In genomic region chr3:117153011-117153473, GRCm38 (mm10) we compare ENCODE assay signal across 9 mouse cellular contexts.
DNase-seq lines count a peak whose midpoint lies in the region; ATAC-seq and TF ChIP-seq lines count a peak whose summit lies in the region.
"Had no signal": no experiment of that assay in that cellular context is flagged by ENCODE, and none has a peak within 500 bp of the region (broad histone marks: within the 10 kb centered on the region; RNA-seq: fewer than 3 reads in every experiment).

No protein-coding gene starts in this region.

- peak; percentile 49 for ATAC-seq in hindbrain, embryonic 13.5 days (ENCODE audit: low FRiP score)
- no peak for ATAC-seq in hindbrain, embryonic 11.5 days (ENCODE audit: low FRiP score)
- ATAC-seq in midbrain, embryonic 14.5 days (ENCODE audit: low FRiP score, low TSS enrichment) = no peak; the same call in 1 of the 2 replicates
- no peak for ATAC-seq in midbrain, embryonic 11.5 days (ENCODE audit: low FRiP score)
- ATAC-seq in stomach, postnatal 0 days (ENCODE audit: low FRiP score, low TSS enrichment) = no peak

- H3K27me3 ChIP-seq in hindbrain, embryonic 13.5 days = no peaks in the 10 kb centered on the region
- H3K27me3 ChIP-seq in hindbrain, embryonic 11.5 days (ENCODE audit: control insufficient read depth, insufficient read depth, low read length) = no peaks in the 10 kb centered on the region
- H3K27me3 ChIP-seq in midbrain, embryonic 14.5 days (ENCODE audit: control insufficient read depth, insufficient read depth, low read length) = no peaks in the 10 kb centered on the region
- H3K27me3 ChIP-seq in midbrain, embryonic 11.5 days (ENCODE audit: control insufficient read depth, insufficient read depth, low read length) = no peaks in the 10 kb centered on the region
- H3K27me3 ChIP-seq in stomach, postnatal 0 days (ENCODE audit: control insufficient read depth, insufficient read depth, low read length) = no peaks in the 10 kb centered on the region

- H3K9ac ChIP-seq in hindbrain, embryonic 13.5 days = no peak overlapping the region
- no peak overlapping the region for H3K9ac ChIP-seq in hindbrain, embryonic 11.5 days (ENCODE audit: low read depth, low read length)
- H3K9ac ChIP-seq in midbrain, embryonic 14.5 days (replicated peaks; ENCODE audit: low read length) = no peak overlapping the region
- no peak overlapping the region for H3K9ac ChIP-seq in midbrain, embryonic 11.5 days (ENCODE audit: low read length)
- no peak overlapping the region for H3K9ac ChIP-seq in stomach, postnatal 0 days (ENCODE audit: low read length)

- H3K27ac ChIP-seq in hindbrain, embryonic 13.5 days = no peak overlapping the region
- H3K27ac ChIP-seq in hindbrain, embryonic 11.5 days (ENCODE audit: low read depth, low read length) = no peak overlapping the region
- H3K27ac ChIP-seq in midbrain, embryonic 14.5 days (replicated peaks; ENCODE audit: low read depth, low read length) = peak overlapping the region; percentile 56; the same call in 1 of the 2 replicates
- H3K27ac ChIP-seq in midbrain, embryonic 11.5 days (ENCODE audit: low read depth, low read length) = no peak overlapping the region
- H3K27ac ChIP-seq in embryonic fibroblast, embryonic 13.5 days (ENCODE audit: insufficient read depth, low read length) = 0 out of 2 replicates have a peak overlapping the region, but pooled peaks have one; percentile 52
- H3K27ac ChIP-seq in stomach, postnatal 0 days (replicated peaks) = no peak overlapping the region

- no peaks in the 10 kb centered on the region for H3K9me3 ChIP-seq in hindbrain, embryonic 13.5 days
- no peaks in the 10 kb centered on the region for H3K9me3 ChIP-seq in hindbrain, embryonic 11.5 days (ENCODE audit: control insufficient read depth, low read length)
- H3K9me3 ChIP-seq in midbrain, embryonic 14.5 days (ENCODE audit: control insufficient read depth, low read length) = no peaks in the 10 kb centered on the region
- H3K9me3 ChIP-seq in midbrain, embryonic 11.5 days (ENCODE audit: control insufficient read depth, low read length) = no peaks in the 10 kb centered on the region
- no peaks in the 10 kb centered on the region for H3K9me3 ChIP-seq in stomach, postnatal 0 days (ENCODE audit: control insufficient read depth, low read length)

- 72% methylated on average over 2 of the region's 2 CpGs for WGBS in hindbrain, embryonic 13.5 days
- 84% methylated on average over 2 of the region's 2 CpGs for WGBS in hindbrain, embryonic 11.5 days
- WGBS in midbrain, embryonic 14.5 days = 65% methylated on average over 2 of the region's 2 CpGs
- WGBS in midbrain, embryonic 11.5 days = 77% methylated on average over 2 of the region's 2 CpGs
- WGBS in stomach, postnatal 0 days = 56% methylated on average over 2 of the region's 2 CpGs

- TF ChIP-seq POLR2A in embryonic fibroblast, embryonic 13.5 days (IDR thresholded peaks at IDR 0.05; ENCODE audit: low read depth, low read length) = no peak

- H3K36me3 ChIP-seq in hindbrain, embryonic 13.5 days = no peaks in the 10 kb centered on the region
- no peaks in the 10 kb centered on the region for H3K36me3 ChIP-seq in hindbrain, embryonic 11.5 days (ENCODE audit: control insufficient read depth, insufficient read depth, low read length)
- no peaks in the 10 kb centered on the region for H3K36me3 ChIP-seq in midbrain, embryonic 14.5 days (ENCODE audit: control insufficient read depth, insufficient read depth, low read length)
- H3K36me3 ChIP-seq in midbrain, embryonic 11.5 days (ENCODE audit: control insufficient read depth, insufficient read depth, low read length) = no peaks in the 10 kb centered on the region
- H3K36me3 ChIP-seq in stomach, postnatal 0 days (ENCODE audit: control insufficient read depth, insufficient read depth, low read length) = no peaks in the 10 kb centered on the region

- H3K4me1 ChIP-seq in hindbrain, embryonic 13.5 days (replicated peaks) = no peaks in the 10 kb centered on the region
- H3K4me1 ChIP-seq in hindbrain, embryonic 11.5 days (replicated peaks; ENCODE audit: control insufficient read depth, insufficient read depth, low read length) = no peaks in the 10 kb centered on the region
- H3K4me1 ChIP-seq in midbrain, embryonic 14.5 days (ENCODE audit: control insufficient read depth, insufficient read depth, low read length) = no peaks in the 10 kb centered on the region
- H3K4me1 ChIP-seq in midbrain, embryonic 11.5 days (ENCODE audit: control insufficient read depth, insufficient read depth, low read length) = no peaks in the 10 kb centered on the region
- peaks cover 9% of the 10 kb centered on the region for H3K4me1 ChIP-seq in embryonic fibroblast, embryonic 13.5 days (ENCODE audit: control insufficient read depth, insufficient read depth, low read length)
- no peaks in the 10 kb centered on the region for H3K4me1 ChIP-seq in stomach, postnatal 0 days (replicated peaks; ENCODE audit: control insufficient read depth, insufficient read depth)

- H3K4me2 ChIP-seq in hindbrain, embryonic 13.5 days = no peak overlapping the region
- no peak overlapping the region for H3K4me2 ChIP-seq in hindbrain, embryonic 11.5 days (replicated peaks; ENCODE audit: low read depth, low read length)
- no peak overlapping the region for H3K4me2 ChIP-seq in midbrain, embryonic 14.5 days (ENCODE audit: low read length)
- H3K4me2 ChIP-seq in midbrain, embryonic 11.5 days = no peak overlapping the region
- H3K4me2 ChIP-seq in stomach, postnatal 0 days (replicated peaks; ENCODE audit: low read depth) = no peak overlapping the region

- no peak for TF ChIP-seq CTCF in embryonic fibroblast, embryonic 13.5 days (IDR thresholded peaks at IDR 0.05; ENCODE audit: borderline replicate concordance, insufficient read depth, low read length)
- peak; percentile 65 for TF ChIP-seq CTCF in stomach, postnatal 0 days (IDR thresholded peaks at IDR 0.05; ENCODE audit: low read depth)

- no peak overlapping the region for H3K4me3 ChIP-seq in hindbrain, embryonic 13.5 days
- H3K4me3 ChIP-seq in hindbrain, embryonic 11.5 days (ENCODE audit: low read depth, low read length) = no peak overlapping the region
- no peak overlapping the region for H3K4me3 ChIP-seq in midbrain, embryonic 14.5 days (replicated peaks; ENCODE audit: low read depth, low read length)
- H3K4me3 ChIP-seq in midbrain, embryonic 11.5 days (ENCODE audit: low read depth, low read length) = no peak overlapping the region
- no peak overlapping the region for H3K4me3 ChIP-seq in embryonic fibroblast, embryonic 13.5 days (ENCODE audit: insufficient read depth, low read length)
- H3K4me3 ChIP-seq in stomach, postnatal 0 days (ENCODE audit: low read depth, low read length) = no peak overlapping the region

- DNase-seq in hindbrain, embryonic 11.5 days (ENCODE audit: low spot score) = no peak
- DNase-seq in midbrain, embryonic 14.5 days = peak; percentile 80
- no peak for DNase-seq in midbrain, embryonic 11.5 days (ENCODE audit: low spot score, missing footprints)
- DNase-seq in stomach, postnatal 0 days (ENCODE audit: low spot score) = no peak
- DNase-seq in thymus, postnatal 10 days (ENCODE audit: low spot score in 2 of 2) = no peak
- no peak for DNase-seq in adrenal gland, postnatal 10 days
- DNase-seq: heart, postnatal 14 days had no signal

- TF ChIP-seq EP300 in stomach, postnatal 0 days (optimal IDR thresholded peaks at IDR 0.05) = no peak

Comparison
In these comparisons a context has a peak if more than half of its experiments do, and no peak if none do; other contexts are left out.
1. H3K27ac ChIP-seq: peak in midbrain, embryonic 14.5 days (single experiment) and embryonic fibroblast, embryonic 13.5 days (single experiment); none in hindbrain, embryonic 13.5 days (single experiment), hindbrain, embryonic 11.5 days (single experiment), midbrain, embryonic 11.5 days (single experiment) and stomach, postnatal 0 days (single experiment).